Mouse (Mus musculus) C2C12 (cell line): ENCODE measurements around the gene 2010111I01Rik. TPM values are rescaled to one million over a fixed set of nuclear protein-coding genes. Genes with fewer than 3 reads are reported as not detected.
"Not testable (repeated sequence)": the region's sequence is repeated elsewhere in the genome, so short reads cannot be mapped to it uniquely, and the experiment has no call there.

Experiments
- H3K27me3 ChIP-seq: one replicate; pipeline ENCODE4 v1.6.1; 2011; ENCODE audit not compliant: control insufficient read depth, insufficient read depth, insufficient read length
- H3K36me3 ChIP-seq: one replicate; pipeline ENCODE4 v1.6.1; 2011; ENCODE audit not compliant: control insufficient read depth, insufficient read depth
- H3K4me3 ChIP-seq: one replicate; pipeline ENCODE4 v1.5.1; 2011; ENCODE audit warnings: mild to moderate bottlenecking, control low read depth; ENCODE audit not compliant: poor library complexity, insufficient read depth, severe bottlenecking
- H3K79me2 ChIP-seq: one replicate; pipeline ENCODE4 v1.6.1; 2011; ENCODE audit not compliant: control insufficient read depth, insufficient read depth
- H3K79me3 ChIP-seq: one replicate; pipeline ENCODE4 v1.6.1; 2011; ENCODE audit warnings: low read depth, control low read depth
- H3ac ChIP-seq: one replicate; pipeline ENCODE3; 2011; ENCODE audit warnings: low read depth; ENCODE audit not compliant: control insufficient read depth, insufficient read length
- CEBPB ChIP-seq: IDR thresholded peaks from one replicate; pipeline ENCODE4 v1.6.1; 2011; ENCODE audit warnings: low read depth, mild to moderate bottlenecking, control low read depth, moderate library complexity
- CTCF ChIP-seq: IDR thresholded peaks from one replicate; pipeline ENCODE4 v1.5.1; 2011; ENCODE audit not compliant: control insufficient read depth, insufficient read depth, insufficient read length
- FOSL1 ChIP-seq: IDR thresholded peaks from one replicate; pipeline ENCODE4 v1.8.0; 2011; ENCODE audit warnings: mild to moderate bottlenecking, low read length; ENCODE audit not compliant: poor library complexity, insufficient read depth, severe bottlenecking
- MAX ChIP-seq: IDR thresholded peaks from one replicate; pipeline ENCODE4 v1.6.1; 2011; ENCODE audit warnings: mild to moderate bottlenecking, control low read depth
- MYOD1 ChIP-seq: IDR thresholded peaks from one replicate; pipeline ENCODE4 v1.6.1; 2011; ENCODE audit warnings: low read depth; ENCODE audit not compliant: control insufficient read depth, insufficient read length
- MYOG ChIP-seq: IDR thresholded peaks from one replicate; pipeline ENCODE4 v1.6.1; 2011; ENCODE audit not compliant: control insufficient read depth, insufficient read length; ENCODE audit errors: extremely low read depth
- USF1 ChIP-seq: IDR thresholded peaks from one replicate; pipeline ENCODE4 v1.6.1; 2011; ENCODE audit warnings: low read depth, mild to moderate bottlenecking, control low read depth, moderate library complexity
- polyA plus RNA-seq: library from polyadenylated mRNA; unstranded; fragments of >200 nt; fragmentation: generic; extraction: Trizol; gene quantifications from one replicate; pipeline ENCODE4 v1.2.1, GENCODE M21; 2012; ENCODE audit warnings: missing spikeins

Gene 2010111I01Rik
- polyA plus RNA-seq, 1 experiment, result 91.7 TPM

DNA sequence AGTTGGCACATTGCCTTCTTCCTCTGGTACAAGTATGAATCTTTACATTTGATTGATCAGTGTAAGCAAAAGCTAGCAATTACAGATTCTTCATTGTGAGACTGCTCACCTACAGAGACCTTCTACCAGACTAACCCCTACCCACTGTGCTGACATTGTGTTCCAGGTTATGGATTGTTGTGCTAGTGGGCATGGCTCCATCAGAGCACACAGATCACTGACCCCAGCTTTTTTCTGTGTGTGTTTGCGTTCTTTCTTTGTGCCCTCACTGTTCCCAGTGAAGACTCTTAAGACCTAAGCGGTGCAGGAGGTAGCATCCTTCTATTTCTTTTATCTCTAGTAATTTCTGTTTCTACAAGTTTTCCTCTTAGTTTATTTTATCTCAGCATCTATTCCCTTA lies 32.1 kb downstream of the 2010111I01Rik start:
- H3K4me3 ChIP-seq, result no peak overlapping the region
- no peaks in the 10 kb centered on the region for H3K36me3 ChIP-seq
- TF ChIP-seq CEBPB, result no peak
- TF ChIP-seq MYOD1, result no peak
- TF ChIP-seq MAX, result no peak
- TF ChIP-seq CTCF, result no peak
- no peak for TF ChIP-seq FOSL1
- no peak for TF ChIP-seq USF1
- no peak for TF ChIP-seq MYOG
- H3K27me3 ChIP-seq, result no peaks in the 10 kb centered on the region
- H3ac ChIP-seq, result no peak overlapping the region
- no peaks in the 10 kb centered on the region for H3K79me3 ChIP-seq
- no peaks in the 10 kb centered on the region for H3K79me2 ChIP-seq

DNA sequence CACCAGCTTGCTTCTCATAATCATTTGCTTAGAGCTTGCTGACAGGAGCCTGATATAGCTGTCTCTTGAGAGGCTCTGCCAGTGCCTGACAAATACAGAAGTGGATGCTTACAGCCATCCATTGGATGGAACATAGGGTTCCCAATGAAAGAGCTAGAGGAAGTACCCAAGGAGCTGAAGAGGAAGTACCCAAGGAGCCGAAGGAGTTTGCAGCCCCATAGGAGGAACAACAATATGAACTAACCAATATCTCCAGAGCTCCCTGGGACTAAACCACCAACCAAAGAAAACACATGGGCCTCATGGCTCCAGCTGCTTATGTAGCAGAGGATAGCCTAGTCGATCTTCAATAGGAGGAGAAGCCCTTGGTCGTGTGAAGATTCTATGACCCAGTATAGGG lies 42.8 kb downstream of the 2010111I01Rik start:
- H3K27me3 ChIP-seq, H3ac ChIP-seq, H3K36me3 ChIP-seq, H3K79me2 ChIP-seq, H3K4me3 ChIP-seq, H3K79me3 ChIP-seq: not testable (repeated sequence)

GRCm38 (mm10) chr13:63010345-63011090 lies 45.8 kb downstream of the 2010111I01Rik start:
- Histone ChIP-seq H3K79me3 (no peaks in the 10 kb centered on the region), H3ac (no peak overlapping the region), H3K36me3 (no peaks in the 10 kb centered on the region), H3K4me3 (no peak overlapping the region), H3K27me3 (no peaks in the 10 kb centered on the region), H3K79me2 (no peaks in the 10 kb centered on the region)
- TF ChIP-seq CTCF (no peak), MAX (no peak), CEBPB (no peak), FOSL1 (no peak), MYOD1 (no peak), MYOG (no peak), USF1 (no peak)

- Histone ChIP-seq H3K36me3 (no peaks in the 10 kb centered on the region), H3K4me3 (no peak overlapping the region), H3K79me2 (no peaks in the 10 kb centered on the region), H3ac (no peak overlapping the region), H3K27me3 (no peaks in the 10 kb centered on the region), H3K79me3 (no peaks in the 10 kb centered on the region)
- no peak for TF ChIP-seq CEBPB
- TF ChIP-seq MYOD1, result no peak
- no peak for TF ChIP-seq CTCF
These were observed 49.7 kb downstream of the 2010111I01Rik start for GRCm38 (mm10) chr13:63014353-63014752.

- Histone ChIP-seq H3K4me3 (no peak overlapping the region), H3ac (no peak overlapping the region), H3K79me3 (no peaks in the 10 kb centered on the region), H3K27me3 (no peaks in the 10 kb centered on the region), H3K79me2 (no peaks in the 10 kb centered on the region), H3K36me3 (no peaks in the 10 kb centered on the region)
- TF ChIP-seq MAX, result no peak
- TF ChIP-seq USF1, result no peak
- no peak for TF ChIP-seq CTCF
- no peak for TF ChIP-seq FOSL1
- TF ChIP-seq CEBPB, result no peak
- TF ChIP-seq MYOG, result no peak
- TF ChIP-seq MYOD1, result no peak
These were observed 50.7 kb downstream of the 2010111I01Rik start for GRCm38 (mm10) chr13:63015362-63015761.

DNA sequence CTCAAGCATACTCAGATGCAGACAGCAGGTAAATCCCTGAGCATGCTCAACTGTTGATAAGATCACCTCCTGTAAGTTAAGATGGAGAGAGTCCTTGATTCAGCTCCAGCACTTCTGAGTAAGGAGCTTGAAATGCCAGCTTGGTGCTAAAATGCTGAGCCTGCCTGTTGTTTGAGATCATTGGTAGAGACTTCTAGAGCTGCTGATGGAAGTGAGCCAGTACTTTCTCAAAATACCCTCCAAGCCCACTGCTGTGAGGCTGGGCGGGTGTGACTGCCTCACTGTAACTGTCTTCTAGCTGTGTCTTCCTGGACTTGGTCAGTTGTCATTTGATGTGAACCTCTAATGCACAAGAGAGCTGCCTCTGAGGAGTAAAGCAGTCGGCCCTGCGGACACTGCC lies 51.4 kb downstream of the 2010111I01Rik start:
- H3K4me3 ChIP-seq, result no peak overlapping the region
- H3K79me3 ChIP-seq, result no peaks in the 10 kb centered on the region
- no peaks in the 10 kb centered on the region for H3K79me2 ChIP-seq
- no peak overlapping the region for H3ac ChIP-seq
- TF ChIP-seq USF1 (no peak), CEBPB (no peak), MAX (no peak), MYOD1 (no peak), CTCF (no peak), MYOG (no peak)
- no peaks in the 10 kb centered on the region for H3K36me3 ChIP-seq
- no peaks in the 10 kb centered on the region for H3K27me3 ChIP-seq
